Mouse (Mus musculus): ENCODE results near the gene E2f8. TPM values are rescaled to one million over a fixed set of nuclear protein-coding genes. Genes with fewer than 3 reads are reported as not detected.

Gene E2f8
- 10 to 100 TPM; 69.6 to 78.3 TPM for total RNA-seq (2023)

DNA sequence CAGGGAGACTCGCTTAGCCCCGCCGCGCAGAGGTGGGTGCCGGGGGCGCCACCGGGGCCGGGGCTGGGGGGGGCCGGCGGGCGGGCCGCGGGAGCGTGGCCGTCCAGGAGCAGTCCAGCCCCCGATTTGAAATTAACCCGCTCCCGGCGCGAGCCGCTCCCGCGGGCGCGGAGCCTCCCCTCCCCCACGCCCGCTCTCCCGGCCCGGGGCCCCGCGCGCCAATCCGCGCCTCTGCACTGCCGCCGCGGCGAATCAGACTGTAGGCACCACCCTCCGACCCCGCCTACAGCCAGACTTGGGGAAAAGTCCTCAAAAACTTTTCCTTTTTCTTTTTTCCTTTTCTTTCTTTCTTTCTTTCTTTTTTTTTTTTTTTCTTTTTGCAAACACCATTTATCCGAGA lies at the start of gene E2f8:
Gene E2f8 (minus strand): TSS at position 111 of the 400 bp plus-strand sequence.

GRCm38 (mm10) chr7:48908521-48909341 lies 27.3 kb upstream of the E2f8 start, which contains the start of gene Nav2:
Nav2 (plus strand) TSS chr7:48908716.

DNA sequence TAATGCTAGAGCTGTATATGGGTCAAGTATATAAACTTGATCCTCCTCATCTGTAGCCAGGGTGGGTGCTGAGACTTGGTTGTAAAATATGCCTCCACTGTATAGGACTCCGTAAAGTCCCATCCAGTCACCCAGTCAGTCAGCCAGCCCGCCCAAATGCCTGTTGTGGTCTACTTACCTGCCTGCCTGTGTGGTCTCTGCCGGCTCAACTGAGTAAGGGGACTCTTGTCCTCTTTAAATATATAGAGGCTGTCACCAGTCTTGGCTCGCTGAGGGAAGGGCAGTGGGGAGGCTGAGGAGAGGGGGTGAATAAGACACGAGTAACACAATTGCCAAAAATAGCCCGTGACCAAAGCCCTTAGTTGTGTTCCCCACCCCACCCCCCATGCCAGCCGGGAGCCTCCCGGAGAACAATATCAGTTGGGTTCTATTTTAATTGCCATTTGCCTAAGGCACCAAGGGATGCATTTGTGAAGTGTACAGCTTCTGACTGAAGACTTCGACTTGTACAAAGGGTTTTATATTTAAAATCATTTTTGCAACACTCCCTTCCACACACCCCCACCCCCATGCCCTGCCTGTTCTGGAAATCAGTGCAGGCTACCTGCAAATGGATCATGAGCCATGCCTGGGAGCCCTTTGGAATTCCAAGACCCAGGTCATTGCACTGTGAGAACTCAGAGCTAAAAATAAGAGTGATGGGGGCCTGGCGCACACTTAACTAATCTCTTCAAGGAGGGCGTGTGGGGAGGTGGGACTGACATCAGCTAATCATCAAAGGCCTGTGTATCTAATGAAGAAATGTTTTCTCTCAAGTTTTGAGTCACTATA lies 33.4 kb downstream of the E2f8 start, which contains the start of gene Csrp3:
Gene Csrp3 (minus strand): TSS at position 214 of the 831 bp plus-strand sequence.

Other genes starting within 250 kb of the E2f8 start
- gene Mrgprb3, start 237.8 kb downstream of the E2f8 start, total RNA-seq (2023): not detected
- 10 to 100 TPM; 18.0 to 18.1 TPM for gene Zdhhc13, start 92.6 kb downstream of the E2f8 start, total RNA-seq (2023)
- under 1 TPM; 0.79 to 0.97 TPM for gene Csrp3, start 33.6 kb downstream of the E2f8 start, total RNA-seq (2023)
- 10 to 100 TPM; 12.3 to 12.8 TPM for gene Nav2, start 27.1 kb upstream of the E2f8 start, total RNA-seq (2023)